Mouse (Mus musculus) megakaryocyte-erythroid progenitor cell, adult 5 weeks (primary cell): ENCODE measurements around the gene Snai1. TPM values are rescaled to one million over a fixed set of nuclear protein-coding genes. Genes with fewer than 3 reads are reported as not detected.

Experiments used
- polyA plus RNA-seq: library from polyadenylated mRNA; stranded (reverse); fragments of >175 nt; gene quantifications from 2 replicates; pipeline ENCODE4 v1.2.3, GENCODE M21; 2012

The Snai1 gene
- polyA plus RNA-seq, result 3.1 and 3.5 TPM in 2 replicates

DNA sequence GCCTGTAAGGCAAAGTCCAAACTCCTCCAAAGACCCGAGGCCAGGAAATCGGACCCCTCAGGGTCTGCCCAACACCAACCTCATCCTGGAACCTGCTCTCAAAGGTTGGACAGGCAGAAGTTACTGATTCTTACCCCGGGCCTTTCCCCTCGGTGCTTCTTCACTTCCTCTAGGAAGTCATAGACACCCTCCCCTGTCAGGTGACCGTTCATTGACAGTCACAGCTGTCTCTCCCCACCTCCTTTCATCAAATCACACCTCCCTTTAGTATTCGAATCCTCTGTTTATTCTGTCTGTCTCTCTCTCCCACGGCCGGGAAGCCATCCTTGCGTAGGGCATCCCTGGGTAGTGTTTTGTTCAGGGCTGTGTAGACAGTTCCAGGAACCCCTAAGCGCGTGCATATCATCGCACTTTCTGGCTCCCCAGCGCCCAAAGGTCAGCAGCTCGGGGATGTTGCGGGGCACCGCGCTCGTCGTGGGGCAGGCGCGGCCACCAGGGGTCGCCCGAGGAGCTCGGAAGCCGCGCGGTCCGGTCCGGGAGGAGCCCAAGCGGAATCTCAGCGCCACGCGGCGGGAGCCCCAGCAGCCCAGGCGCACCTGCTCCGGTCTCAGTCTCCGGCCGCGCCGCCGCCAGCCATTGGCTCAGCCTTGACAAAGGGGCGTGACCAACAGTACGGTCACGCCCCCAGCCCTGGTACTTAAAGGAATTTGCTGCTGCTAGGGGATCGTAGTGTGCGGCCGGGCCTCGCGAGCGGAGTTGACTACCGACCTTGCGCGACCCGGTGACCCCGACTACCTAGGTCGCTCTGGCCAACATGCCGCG, at the start of gene Snai1:
TSS of gene Snai1 (plus strand) at position 720 of the 822 bp plus-strand sequence.

DNA sequence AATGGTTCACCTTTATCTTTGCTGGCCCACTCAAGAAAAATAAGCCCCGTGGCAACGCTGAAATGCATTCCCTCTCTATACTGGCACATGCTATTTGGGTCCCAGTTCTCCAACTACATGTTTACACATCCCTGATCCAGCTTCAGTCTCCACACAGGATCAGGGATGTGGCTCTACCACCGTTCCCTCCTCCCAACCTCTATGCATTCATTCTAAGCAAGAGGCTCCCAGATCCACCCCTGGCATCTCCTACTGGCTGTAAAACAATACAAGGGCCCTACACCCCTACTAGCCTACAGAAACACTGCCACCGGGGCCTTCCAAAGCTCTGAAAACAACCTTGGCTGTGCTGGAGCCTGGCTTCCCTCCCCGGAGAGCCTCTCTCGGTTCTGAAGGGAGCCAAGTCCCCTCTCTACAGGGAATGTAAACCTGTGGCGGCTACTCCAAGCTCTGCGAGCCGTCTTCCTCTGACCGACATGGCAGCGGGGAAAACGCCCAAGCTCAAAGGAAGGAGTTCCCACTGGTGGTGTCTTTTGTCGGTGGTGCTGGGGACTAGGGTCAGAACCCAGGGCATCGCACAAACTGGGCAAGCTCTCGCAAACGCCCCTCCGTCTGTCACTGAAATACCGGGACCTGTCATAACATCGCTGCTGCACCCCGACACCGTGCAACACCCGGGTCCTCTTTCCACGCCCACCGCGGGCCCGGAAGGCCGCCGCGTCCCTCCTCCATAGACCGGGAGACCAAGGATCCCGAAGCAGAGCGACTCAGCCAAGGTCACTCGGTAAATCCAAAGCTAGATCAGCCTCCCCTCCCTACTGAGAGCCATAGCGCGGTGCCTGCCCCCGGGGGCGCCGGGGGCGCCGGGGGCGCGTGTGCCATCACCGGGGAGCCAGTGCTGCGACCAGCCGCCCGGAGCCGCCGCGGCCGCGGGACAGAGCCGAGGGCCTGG, 46.0 kb upstream of the Snai1 start, which contains the start of gene Rnf114:
TSS of gene Rnf114 (plus strand) at position 889 of the 952 bp plus-strand sequence.

DNA sequence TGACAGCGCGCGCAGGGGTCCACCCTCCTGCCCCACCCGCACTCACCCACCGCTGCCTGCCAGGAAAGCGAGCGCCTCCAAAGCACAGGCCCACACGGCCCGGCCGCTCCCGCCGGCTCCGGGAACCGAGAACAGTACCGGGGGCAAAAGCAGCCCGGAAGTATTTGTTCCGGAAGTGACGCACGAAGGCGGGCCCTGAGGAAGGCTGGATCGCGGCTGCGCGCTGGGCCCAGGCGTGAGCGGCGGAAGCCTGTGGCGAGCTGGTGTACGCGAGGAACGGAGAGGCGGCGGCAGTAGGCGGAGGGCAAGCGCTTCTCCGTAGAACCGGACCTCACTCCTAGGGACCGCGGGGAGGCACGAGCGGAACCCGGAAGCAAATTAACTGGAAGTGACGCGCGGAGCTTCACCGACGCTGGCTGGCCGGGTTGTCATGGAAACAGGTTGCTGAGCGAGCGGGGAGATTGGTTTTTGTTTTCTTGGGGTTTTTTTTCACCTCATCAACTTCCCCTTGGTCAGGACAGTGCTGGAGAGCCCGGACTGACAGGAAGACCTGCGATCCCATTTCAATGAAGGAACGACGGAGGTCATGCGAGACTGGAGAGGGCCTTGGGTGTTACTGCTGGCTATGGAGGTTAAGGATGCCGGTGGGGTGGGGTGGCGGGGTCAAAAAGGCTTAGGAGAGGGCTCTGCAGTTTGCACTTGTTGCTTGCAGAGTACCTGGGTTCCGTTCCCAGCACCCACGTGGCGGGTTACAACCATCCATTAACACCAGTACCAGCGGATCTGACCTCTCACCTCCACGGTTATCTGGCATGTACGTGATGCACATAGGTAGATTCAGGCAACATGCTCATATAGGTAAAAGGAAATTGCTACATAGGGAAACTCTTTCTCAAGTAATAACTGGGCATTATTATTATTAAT, 45.0 kb upstream of the Snai1 start, which contains the start of gene Spata2:
TSS of gene Spata2 (minus strand) at position 175 of the 924 bp plus-strand sequence.

Other genes starting within 250 kb of the Snai1 start
- 8.0 and 9.7 TPM in 2 replicates for gene B4galt5, start 189.0 kb upstream of the Snai1 start, polyA plus RNA-seq
- gene Slc9a8, start 116.5 kb upstream of the Snai1 start, polyA plus RNA-seq, result 10.5 and 13.4 TPM in 2 replicates
- gene Rnf114, start 45.5 kb upstream of the Snai1 start, polyA plus RNA-seq, result 35.7 and 36.5 TPM in 2 replicates
- 46.4 and 56.2 TPM in 2 replicates for gene Spata2, start 45.3 kb upstream of the Snai1 start, polyA plus RNA-seq
- gene Ube2v1, start 93.9 kb downstream of the Snai1 start, polyA plus RNA-seq, result 152 and 167 TPM in 2 replicates
- gene Gm20431, start 123.3 kb downstream of the Snai1 start, polyA plus RNA-seq, result 0.09 TPM in 1 of 2 replicates, not detected in the other
- 154 and 281 TPM in 2 replicates for gene Cebpb, start 150.7 kb downstream of the Snai1 start, polyA plus RNA-seq
- 84.6 and 92.8 TPM in 2 replicates for gene Tmem189, start 151.6 kb downstream of the Snai1 start, polyA plus RNA-seq